Mouse (Mus musculus) gastrocnemius, adult 2 months (tissue): ENCODE data around the gene Mcur1. TPM values are rescaled to one million over a fixed set of nuclear protein-coding genes. Genes with fewer than 3 reads are reported as not detected.

ENCODE experiments used
- DNase-seq: peaks from one replicate; pipeline ENCODE4 v3.0.0; 2022
- H3K27ac ChIP-seq: fragments of 200-600 bp; 2 replicates; pipeline ENCODE4 v1.8.1; 2022; ENCODE audit warnings: mild to moderate bottlenecking
- H3K4me3 ChIP-seq: fragments of 200-600 bp; 2 replicates; pipeline ENCODE4 v1.8.1; 2022; ENCODE audit warnings: mild to moderate bottlenecking, moderate library complexity
- CTCF ChIP-seq: fragments of 200-600 bp; IDR thresholded peaks from 2 replicates; pipeline ENCODE4 v1.8.1; 2022; ENCODE audit warnings: antibody characterized with exemption, mild to moderate bottlenecking, moderate library complexity
- intact Hi-C: fragments of 180-260 bp; cut with DNase I; formaldehyde crosslinking; loops from one replicate; pipeline ENCODE4 v1.15.1; 2025
- long read RNA-seq, 2 experiments: library from polyadenylated mRNA; stranded (forward); transcript quantifications; one replicate each; pipeline ENCODE4 v2.0.0; 2021
- total RNA-seq, 2 experiments: library from RNA; stranded (reverse); gene quantifications; 2 replicates each; pipeline ENCODE4 v1.2.3; 2021

Gene Mcur1
- 10 to 100 TPM; 30.4 to 36.1 TPM for total RNA-seq
- long read RNA-seq, experiment 1, full-length matches to known transcripts: 126 of 137 reads
- long read RNA-seq, experiment 1, partial matches to known transcripts: 2 of 137 reads
- long read RNA-seq, experiment 1, other reads (novel, unspliced or antisense): 9 of 137 reads
- long read RNA-seq, experiment 2, full-length matches to known transcripts: 111 of 123 reads
- long read RNA-seq, experiment 2, partial matches to known transcripts: 1 of 123 reads
- long read RNA-seq, experiment 2, other reads (novel, unspliced or antisense): 11 of 123 reads

GRCm38 (mm10) chr13:43559711-43560457 is at the start of gene Mcur1:
Gene Mcur1 (minus strand): TSS chr13:43560191.
- peak within 1 kb of the TSS; percentile 96 for H3K4me3 ChIP-seq
- peak; percentile 99 for DNase-seq
- intact Hi-C loops: loop anchor here (5.0 kb wide), 1 partner anchor 78 kb away; the partner anchor contains the start of gene Ranbp9
- peak within 1 kb of the TSS; percentile 99 for H3K27ac ChIP-seq
- TF ChIP-seq CTCF: no peak

DNA sequence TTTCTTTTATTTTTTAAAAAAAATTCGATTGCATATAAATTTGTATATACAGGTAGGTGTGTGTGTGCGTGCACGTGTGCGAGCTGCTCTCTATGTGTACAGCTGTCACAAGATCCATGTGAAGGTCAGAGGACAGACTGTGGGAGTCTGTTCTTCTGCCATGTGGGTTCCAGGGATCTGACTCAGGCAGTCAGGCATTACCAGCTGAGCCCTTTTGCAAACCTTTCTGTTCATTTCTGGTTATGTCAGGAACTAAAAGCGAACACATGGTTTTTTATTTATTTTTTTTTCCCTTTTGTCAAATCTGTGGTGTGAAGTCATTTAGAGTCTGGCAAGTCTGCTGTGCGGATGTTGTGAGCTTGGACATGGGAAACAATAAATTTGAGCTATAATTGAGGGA is 48.9 kb upstream of the Mcur1 start:
- TF ChIP-seq CTCF: no peak
- intact Hi-C loops: no loop called here
- DNase-seq: no peak
- Histone ChIP-seq H3K4me3 (no peak overlapping the region), H3K27ac (no peak overlapping the region)

GRCm38 (mm10) chr13:43603042-43603441 is 43.1 kb upstream of the Mcur1 start:
- TF ChIP-seq CTCF: no peak
- intact Hi-C loops: no loop called here
- peak; percentile 29 for DNase-seq
- Histone ChIP-seq H3K27ac (no peak overlapping the region), H3K4me3 (peak overlapping the region; percentile 38)

DNA sequence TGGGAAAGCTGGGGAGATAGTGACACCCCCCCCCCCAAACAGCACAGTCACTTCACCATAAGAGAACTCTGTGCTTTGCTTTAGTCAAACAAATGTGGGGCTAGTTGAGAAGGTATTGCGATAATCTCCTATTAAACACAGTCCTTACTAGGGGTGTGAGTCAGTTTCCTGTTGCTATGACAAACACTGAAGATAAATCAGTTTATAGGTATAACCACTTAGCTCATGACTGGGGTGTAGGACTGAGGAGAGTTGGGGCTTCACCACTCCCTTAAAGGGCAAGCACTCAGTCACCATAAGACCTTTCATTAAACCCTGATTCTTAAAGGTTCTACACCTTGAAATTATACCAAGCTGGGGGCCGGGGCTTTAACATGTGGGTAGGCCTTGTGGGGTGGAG is 42.4 kb upstream of the Mcur1 start:
- Histone ChIP-seq H3K4me3 (no peak overlapping the region), H3K27ac (no peak overlapping the region)
- intact Hi-C loops: no loop called here
- no peak for DNase-seq
- no peak for TF ChIP-seq CTCF

- Histone ChIP-seq H3K27ac (no peak overlapping the region), H3K4me3 (no peak overlapping the region)
- TF ChIP-seq CTCF: no peak
- DNase-seq: no peak
- intact Hi-C loops: no loop called here
These were observed 41.0 kb upstream of the Mcur1 start for GRCm38 (mm10) chr13:43600967-43601366.

- H3K4me3 ChIP-seq: no peak overlapping the region
- intact Hi-C loops: loop anchor here (1.0 kb wide), 2 partner anchors 129 to 143 kb away; no protein-coding TSS in a partner anchor
- TF ChIP-seq CTCF: peak; percentile 99; the same call in 1 of the 2 replicates
- peak; percentile 53 for DNase-seq
- H3K27ac ChIP-seq: no peak overlapping the region
These were observed 35.9 kb upstream of the Mcur1 start for GRCm38 (mm10) chr13:43595896-43596295.

DNA sequence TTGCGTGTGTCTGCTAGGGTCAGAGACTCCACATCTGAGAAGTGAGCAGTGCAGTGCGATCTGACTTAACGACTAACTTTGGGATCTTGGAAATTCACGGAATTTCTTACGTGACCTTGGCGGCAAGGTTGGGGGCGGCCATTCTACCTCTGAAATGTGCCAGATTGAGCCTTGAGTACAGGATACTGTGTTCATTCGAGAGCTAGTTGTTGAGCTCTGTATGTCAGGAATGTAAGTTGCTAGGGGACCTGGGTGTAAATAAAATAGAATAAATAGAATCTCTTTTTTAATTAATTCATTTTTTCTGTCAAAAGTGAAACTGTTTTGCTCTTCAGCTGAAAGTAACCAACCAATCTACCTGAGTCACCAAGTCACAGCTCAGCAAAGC is 32.7 kb upstream of the Mcur1 start:
- intact Hi-C loops: no loop called here
- TF ChIP-seq CTCF: no peak

DNA sequence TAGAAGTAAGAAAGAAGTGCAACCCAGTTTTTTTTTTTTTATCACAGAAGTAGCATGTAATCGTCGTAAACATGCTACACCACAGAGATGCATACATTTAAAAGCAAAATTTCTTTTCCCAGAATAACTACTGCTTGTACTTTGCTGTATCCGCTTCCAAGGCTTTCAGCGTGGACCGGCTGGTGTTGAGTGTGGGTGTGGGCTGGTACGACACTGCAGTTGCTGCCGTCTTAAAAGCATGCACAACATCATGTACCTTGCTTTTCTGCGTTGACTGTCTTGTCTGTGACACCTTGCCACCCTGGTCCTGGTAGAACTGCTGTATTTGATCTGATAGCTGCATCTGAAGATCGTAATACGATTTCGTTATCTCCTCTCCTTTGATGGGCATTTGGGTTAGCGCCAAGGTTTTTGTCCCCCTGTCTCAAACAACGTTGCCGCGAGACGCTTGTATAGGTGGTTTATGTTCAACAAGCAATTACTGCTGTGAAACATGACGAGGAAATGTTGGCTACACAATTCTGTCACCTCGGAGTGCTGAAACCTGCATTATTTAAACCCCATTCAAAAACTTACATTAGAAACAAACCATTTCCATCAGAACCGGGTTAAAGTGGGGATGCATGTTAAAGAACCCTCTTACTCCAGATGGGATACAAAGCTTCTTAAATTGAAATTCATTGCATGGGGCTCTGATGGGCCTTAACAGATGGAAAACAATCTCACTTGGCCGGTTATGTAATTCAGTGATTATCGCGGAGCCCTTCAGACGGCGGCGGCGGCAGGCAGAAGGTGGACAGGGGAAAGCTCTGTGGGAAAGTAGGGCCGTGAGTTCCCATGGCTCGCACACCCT is 32.1 kb upstream of the Mcur1 start:
- Histone ChIP-seq H3K27ac (no peak overlapping the region), H3K4me3 (peak overlapping the region; percentile 17; the same call in 1 of the 2 replicates)
- no peak for DNase-seq
- no peak for TF ChIP-seq CTCF
- intact Hi-C loops: no loop called here

More for the DNA sequence above, 32.7 kb upstream of the Mcur1 start:
- peak overlapping the region; percentile 17; the same call in 1 of the 2 replicates for H3K4me3 ChIP-seq
- no peak overlapping the region for H3K27ac ChIP-seq
- DNase-seq: no peak

DNA sequence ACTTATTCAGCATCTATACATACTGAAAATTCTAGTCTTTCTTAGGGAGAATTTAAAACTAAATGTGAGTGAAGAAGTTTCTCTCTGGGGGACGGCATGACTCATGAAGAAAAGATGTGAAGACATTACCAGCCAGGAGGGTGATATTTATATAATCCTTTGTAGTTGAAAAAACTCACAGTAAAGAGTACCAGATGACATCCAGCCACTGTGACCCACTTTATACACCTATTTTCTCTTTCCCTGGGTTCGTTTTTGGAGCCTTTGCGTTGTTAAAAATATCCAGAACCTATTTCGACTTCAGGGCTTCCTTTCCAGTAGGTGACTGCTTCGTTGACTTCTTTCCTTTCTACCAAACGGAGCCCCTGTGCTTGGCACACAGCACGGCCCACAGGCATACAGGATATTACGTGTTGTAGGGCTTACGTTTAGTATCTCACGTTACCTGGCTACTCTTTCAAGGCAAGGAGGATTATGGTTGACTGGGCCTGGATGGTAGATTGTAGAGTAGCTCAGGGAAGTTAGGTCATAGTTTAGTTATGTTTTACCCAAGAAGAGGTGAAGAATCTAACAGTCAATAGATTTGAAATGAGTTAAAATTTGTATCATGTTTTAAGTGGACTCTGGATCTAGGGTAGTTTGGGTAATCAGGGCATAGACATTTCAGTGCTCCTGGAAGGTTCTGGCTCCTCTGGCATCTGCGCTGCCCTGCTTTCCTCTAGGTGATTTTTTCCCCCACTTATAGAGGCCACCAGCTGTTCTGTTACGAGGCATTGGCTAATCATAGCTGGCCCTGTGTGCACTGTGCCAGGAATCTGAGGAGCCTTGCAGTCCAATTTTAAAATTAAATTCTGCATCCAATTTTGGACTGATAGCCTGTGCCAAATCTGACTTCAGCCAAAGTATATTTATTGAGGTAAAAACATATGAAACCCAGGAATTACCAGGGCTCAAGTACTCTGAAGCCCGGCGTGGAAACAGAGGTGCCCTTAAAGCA is 28.2 kb upstream of the Mcur1 start:
- peak; percentile 69 for DNase-seq
- TF ChIP-seq CTCF: no peak
- intact Hi-C loops: no loop called here
- H3K27ac ChIP-seq: peak overlapping the region; percentile 76
- H3K4me3 ChIP-seq: no peak overlapping the region

GRCm38 (mm10) chr13:43586966-43587365 is 27.0 kb upstream of the Mcur1 start:
- Histone ChIP-seq H3K27ac (no peak overlapping the region), H3K4me3 (no peak overlapping the region)
- TF ChIP-seq CTCF: no peak
- DNase-seq: no peak
- intact Hi-C loops: no loop called here

- no peak for DNase-seq
- intact Hi-C loops: no loop called here
- Histone ChIP-seq H3K4me3 (no peak overlapping the region), H3K27ac (no peak overlapping the region)
- no peak for TF ChIP-seq CTCF
These were observed 25.3 kb upstream of the Mcur1 start for GRCm38 (mm10) chr13:43585335-43585734.

DNA sequence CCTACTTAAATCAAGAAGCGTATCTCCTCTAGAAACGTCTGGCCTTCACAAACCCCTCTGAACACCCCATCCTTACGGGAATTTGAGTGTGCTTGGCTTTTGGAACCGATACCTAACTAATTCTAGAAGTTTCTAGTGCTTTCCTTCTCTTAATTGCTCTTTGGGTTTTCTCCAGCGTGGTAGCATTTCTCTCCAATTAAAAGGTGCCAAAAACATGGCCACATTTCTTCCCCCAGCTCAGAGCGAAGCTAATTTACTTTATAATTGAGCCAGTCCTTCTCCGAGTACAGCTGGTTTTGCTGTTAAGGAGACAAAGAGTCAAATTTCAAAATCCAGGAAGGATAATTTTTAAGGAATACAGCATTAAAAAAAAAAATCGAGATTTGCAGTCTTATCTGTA is 23.5 kb upstream of the Mcur1 start:
- no peak overlapping the region for H3K27ac ChIP-seq
- DNase-seq: no peak
- TF ChIP-seq CTCF: no peak
- H3K4me3 ChIP-seq: no peak overlapping the region
- intact Hi-C loops: no loop called here
